In the genomic region with DNA sequence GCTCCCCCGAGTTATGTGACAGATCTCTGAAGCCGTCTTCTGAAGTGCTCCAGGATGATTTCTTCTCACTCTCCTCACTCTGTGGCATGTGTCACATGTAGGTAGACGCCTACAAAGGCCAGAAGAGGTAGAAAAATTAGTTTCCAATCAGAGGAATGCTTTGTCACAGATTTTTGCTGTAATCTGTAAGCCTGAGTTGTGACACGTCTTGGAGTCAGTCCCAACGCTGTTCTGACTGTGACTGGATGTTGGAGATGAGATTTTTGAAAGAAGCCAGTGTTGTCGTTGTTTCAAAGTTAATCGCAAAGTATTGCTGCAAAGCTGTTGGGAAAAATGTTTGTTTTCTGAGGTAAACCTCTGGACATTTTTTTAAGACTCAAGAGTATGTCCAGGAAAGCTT, we compare ENCODE assay signal across 24 mouse cellular contexts.
DNase-seq lines count a peak whose midpoint lies in the region; ATAC-seq lines count a peak whose summit lies in the region.
"Had no signal": no experiment of that assay in that cellular context is flagged by ENCODE, and none has a peak within 500 bp of the region (broad histone marks: within the 10 kb centered on the region; RNA-seq: fewer than 3 reads in every experiment).

No protein-coding gene starts in this region.

- no peaks in the 10 kb centered on the region for H3K9me3 ChIP-seq in heart, embryonic 11.5 days (replicated peaks; ENCODE audit: control insufficient read depth, low read length)
- H3K9me3 ChIP-seq: embryonic facial prominence, embryonic 10.5 days; embryonic facial prominence, embryonic 13.5 days; forebrain, embryonic 12.5 days; forebrain, embryonic 15.5 days; hindbrain, embryonic 12.5 days; hindbrain, embryonic 15.5 days had no signal

- no peak overlapping the region for H3K27ac ChIP-seq in heart, embryonic 11.5 days (ENCODE audit: low read depth, low read length)
- H3K27ac ChIP-seq: embryonic facial prominence, embryonic 10.5 days; embryonic facial prominence, embryonic 13.5 days; forebrain, embryonic 12.5 days; forebrain, embryonic 15.5 days; hindbrain, embryonic 12.5 days; hindbrain, embryonic 15.5 days had no signal

- no peaks in the 10 kb centered on the region for H3K36me3 ChIP-seq in heart, embryonic 11.5 days (ENCODE audit: control insufficient read depth, insufficient read depth, low read length)
- H3K36me3 ChIP-seq: embryonic facial prominence, embryonic 10.5 days; embryonic facial prominence, embryonic 13.5 days; forebrain, embryonic 12.5 days; forebrain, embryonic 15.5 days; hindbrain, embryonic 12.5 days; hindbrain, embryonic 15.5 days had no signal

- H3K9ac ChIP-seq in heart, embryonic 11.5 days (ENCODE audit: low read depth, low read length) = no peak overlapping the region
- H3K9ac ChIP-seq: embryonic facial prominence, embryonic 13.5 days; forebrain, embryonic 12.5 days; forebrain, embryonic 15.5 days; hindbrain, embryonic 12.5 days; hindbrain, embryonic 15.5 days had no signal

- no peak for ATAC-seq in heart, embryonic 11.5 days (replicated peaks; ENCODE audit: insufficient number of reproducible peaks, low FRiP score, low TSS enrichment)
- ATAC-seq: activated CD4-positive, CD25-positive, alpha-beta regulatory T cell, adult 4 months; forebrain, embryonic 15.5 days; intestine, postnatal 0 days had no signal

- H3K4me3 ChIP-seq in heart, embryonic 11.5 days (ENCODE audit: low read depth, low read length) = no peak overlapping the region
- H3K4me3 ChIP-seq: embryonic facial prominence, embryonic 10.5 days; embryonic facial prominence, embryonic 13.5 days; erythroblast, embryonic 14.5 days; forebrain, embryonic 12.5 days; forebrain, embryonic 15.5 days; hindbrain, embryonic 12.5 days; hindbrain, embryonic 15.5 days had no signal

- peaks cover 7% of the 10 kb centered on the region; the same call in 1 of the 2 replicates for H3K4me1 ChIP-seq in heart, embryonic 11.5 days (ENCODE audit: control insufficient read depth, insufficient read depth, low read length)
- H3K4me1 ChIP-seq: forebrain, embryonic 15.5 days had no signal

- peak; percentile 32 for DNase-seq in gastrocnemius, adult 18-20 months (ENCODE audit: low spot score)
- DNase-seq in gastrocnemius, postnatal 36 days = no peak
- peak; percentile 47 to 48 for DNase-seq in heart, adult 18-20 months
- DNase-seq in heart, adult 8-10 months (ENCODE audit: low spot score) = no peak
- DNase-seq in heart, postnatal 14 days = peak; percentile 23 to 28
- no peak for DNase-seq in thymus, postnatal 14 days
- DNase-seq: adrenal gland, postnatal 10 days; adrenal gland, postnatal 36 days; cerebellum, adult 11 months; cerebellum, adult 2 months; cerebellum, adult 9-11 months; cerebellum, postnatal 25 days; gastrocnemius, postnatal 14 days; kidney, adult 2 months had no signal

- 66% methylated on average over 7 of the region's 7 CpGs for WGBS in heart, embryonic 11.5 days (ENCODE audit: insufficient replicate concordance)

- no peak overlapping the region for H3K4me2 ChIP-seq in heart, embryonic 11.5 days
- H3K4me2 ChIP-seq: embryonic facial prominence, embryonic 13.5 days; forebrain, embryonic 12.5 days; forebrain, embryonic 15.5 days; hindbrain, embryonic 12.5 days; hindbrain, embryonic 15.5 days had no signal

- intact Hi-C loops in gastrocnemius, postnatal 36 days (cut with DNase I) = no loop called here
- intact Hi-C loops in heart, postnatal 14 days (cut with DNase I) = no loop called here

- no peaks in the 10 kb centered on the region for H3K27me3 ChIP-seq in heart, embryonic 11.5 days (ENCODE audit: control insufficient read depth, insufficient read depth, low read length)
- H3K27me3 ChIP-seq: hindbrain, embryonic 12.5 days; hindbrain, embryonic 15.5 days had no signal

Comparison
In these comparisons a context has a peak if more than half of its experiments do, and no peak if none do; other contexts are left out.
1. DNase-seq: peak in gastrocnemius, adult 18-20 months (single experiment), heart, adult 18-20 months (2 of 2) and heart, postnatal 14 days (2 of 2); none in gastrocnemius, postnatal 36 days (0 of 2), heart, adult 8-10 months (single experiment) and thymus, postnatal 14 days (single experiment).